Mouse (Mus musculus): Measurements from ENCODE around the gene Gm3173.
"Not testable (repeated sequence)": the region's sequence is repeated elsewhere in the genome, so short reads cannot be mapped to it uniquely, and the experiment has no call there.

- not testable (repeated sequence) for TF ChIP-seq CTCF (IDR thresholded peaks at IDR 0.05; ENCODE audit: low read depth, low read length); POLR2A (IDR thresholded peaks at IDR 0.05; ENCODE audit: borderline replicate concordance, low read depth, low read length)
Measured at GRCm38 (mm10) chr14:4555105-4555504, 124.3 kb downstream of the Gm3173 start, which contains the start of gene Gm3047.

Data from bone marrow macrophage, adult 2 months (primary cell).